Mouse (Mus musculus): ENCODE data around the gene Pou3f1. TPM values are rescaled to one million over a fixed set of nuclear protein-coding genes. Genes with fewer than 3 reads are reported as not detected.

Gene Pou3f1
- not detected in 2 replicates for polyA plus RNA-seq (2015; fragmentation: Nextera tagmentation; extraction: Ambion mirVana)

- DNase-seq (no peak), ATAC-seq (ENCODE audit: low read depth) (no peak)
- no peaks in the 10 kb centered on the region for H3K9me3 ChIP-seq (replicated peaks)
- H3K27ac ChIP-seq: no peak within 1 kb of the TSS
- WGBS (ENCODE audit: insufficient replicate concordance): 5% methylated on average over 15 of the region's 15 CpGs
- H3K4me3 ChIP-seq (replicated peaks): peak within 1 kb of the TSS; percentile 59
- H3K4me2 ChIP-seq: peak within 1 kb of the TSS; percentile 79
- peak within 1 kb of the TSS; percentile 43; the same call in 1 of the 2 replicates for H3K9ac ChIP-seq
- no peaks in the 10 kb centered on the region for H3K36me3 ChIP-seq
- H3K27me3 ChIP-seq: peaks cover 100% of the 10 kb centered on the region
- peaks cover 25% of the 10 kb centered on the region for H3K4me1 ChIP-seq (replicated peaks)
Observed at GRCm38 (mm10) chr4:124656518-124656853, at the start of gene Pou3f1. TSS of gene Pou3f1 (plus strand) at chr4:124656807.

- H3K4me1 ChIP-seq (replicated peaks): peaks cover 83% of the 10 kb centered on the region
- H3K27me3 ChIP-seq: peaks cover 27% of the 10 kb centered on the region
- peak overlapping the region; percentile 79 for H3K4me2 ChIP-seq
- 43% methylated on average over 8 of the region's 8 CpGs for WGBS (ENCODE audit: insufficient replicate concordance)
- peak; percentile 30 for DNase-seq
- peak overlapping the region; percentile 53 for H3K4me3 ChIP-seq (replicated peaks)
- peak overlapping the region; percentile 77 for H3K9ac ChIP-seq
- peak overlapping the region; percentile 97 for H3K27ac ChIP-seq
- no peaks in the 10 kb centered on the region for H3K9me3 ChIP-seq (replicated peaks)
- no peak for ATAC-seq (ENCODE audit: low read depth)
- no peaks in the 10 kb centered on the region for H3K36me3 ChIP-seq
Observed at GRCm38 (mm10) chr4:124607166-124607565, 49.4 kb upstream of the Pou3f1 start.

- ATAC-seq (ENCODE audit: low read depth) (no peak), DNase-seq (no peak)
- H3K4me2 ChIP-seq: no peak overlapping the region
- no peak overlapping the region for H3K9ac ChIP-seq
- no peaks in the 10 kb centered on the region for H3K9me3 ChIP-seq (replicated peaks)
- H3K36me3 ChIP-seq: no peaks in the 10 kb centered on the region
- H3K4me3 ChIP-seq (replicated peaks): no peak overlapping the region
- H3K4me1 ChIP-seq (replicated peaks): peaks cover 58% of the 10 kb centered on the region
- H3K27ac ChIP-seq: no peak overlapping the region; the same call in 1 of the 2 replicates
- H3K27me3 ChIP-seq: peaks cover 28% of the 10 kb centered on the region
- 52% methylated on average over 2 of the region's 2 CpGs for WGBS (ENCODE audit: insufficient replicate concordance)
Observed at GRCm38 (mm10) chr4:124610066-124610465, 46.5 kb upstream of the Pou3f1 start.

GRCm38 (mm10) chr4:124610703-124611102, 45.9 kb upstream of the Pou3f1 start, which contains the start of gene 3100002H09Rik:
TSS of gene 3100002H09Rik (minus strand) at chr4:124610803.
- WGBS (ENCODE audit: insufficient replicate concordance): 69% methylated on average over 2 of the region's 2 CpGs
- Histone ChIP-seq H3K4me3 (replicated peaks) (no peak within 1 kb of the TSS), H3K4me1 (replicated peaks) (peaks cover 52% of the 10 kb centered on the region), H3K9ac (no peak within 1 kb of the TSS), H3K36me3 (no peaks in the 10 kb centered on the region), H3K27me3 (peaks cover 34% of the 10 kb centered on the region), H3K4me2 (no peak within 1 kb of the TSS), H3K9me3 (replicated peaks) (no peaks in the 10 kb centered on the region), H3K27ac (no peak within 1 kb of the TSS; the same call in 1 of the 2 replicates)
- DNase-seq (no peak), ATAC-seq (ENCODE audit: low read depth) (no peak)

- Histone ChIP-seq H3K36me3 (no peaks in the 10 kb centered on the region), H3K9me3 (replicated peaks) (no peaks in the 10 kb centered on the region), H3K27me3 (peaks cover 45% of the 10 kb centered on the region), H3K27ac (no peak overlapping the region), H3K4me2 (no peak overlapping the region), H3K4me1 (replicated peaks) (peaks cover 42% of the 10 kb centered on the region), H3K9ac (peak overlapping the region; percentile 29; the same call in 1 of the 2 replicates), H3K4me3 (replicated peaks) (no peak overlapping the region)
- DNase-seq (no peak), ATAC-seq (ENCODE audit: low read depth) (no peak)
- WGBS (ENCODE audit: insufficient replicate concordance): 32% methylated on average over 4 of the region's 4 CpGs
Observed at GRCm38 (mm10) chr4:124611768-124612167, 44.8 kb upstream of the Pou3f1 start.

- H3K4me2 ChIP-seq: no peak overlapping the region
- peaks cover 68% of the 10 kb centered on the region for H3K27me3 ChIP-seq
Observed at GRCm38 (mm10) chr4:124614189-124614588, 42.4 kb upstream of the Pou3f1 start.

GRCm38 (mm10) chr4:124615406-124615960, 41.1 kb upstream of the Pou3f1 start:
- no peak overlapping the region for H3K9ac ChIP-seq
- H3K4me3 ChIP-seq (replicated peaks): no peak overlapping the region
- ATAC-seq (ENCODE audit: low read depth) (no peak), DNase-seq (no peak)
- no peak overlapping the region for H3K4me2 ChIP-seq
- no peak overlapping the region for H3K27ac ChIP-seq
- peaks cover 14% of the 10 kb centered on the region for H3K4me1 ChIP-seq (replicated peaks)
- H3K27me3 ChIP-seq: peaks cover 81% of the 10 kb centered on the region
- no peaks in the 10 kb centered on the region for H3K9me3 ChIP-seq (replicated peaks)
- 54% methylated on average over 14 of the region's 14 CpGs for WGBS (ENCODE audit: insufficient replicate concordance)
- no peaks in the 10 kb centered on the region for H3K36me3 ChIP-seq

More at GRCm38 (mm10) chr4:124614189-124614588, 42.4 kb upstream of the Pou3f1 start:
- no peak overlapping the region for H3K4me3 ChIP-seq (replicated peaks)
- 13% methylated on average over 1 of the region's 1 CpGs for WGBS (ENCODE audit: insufficient replicate concordance)
- H3K27ac ChIP-seq: no peak overlapping the region
- no peak overlapping the region for H3K9ac ChIP-seq
- ATAC-seq (ENCODE audit: low read depth) (no peak), DNase-seq (no peak)
- peaks cover 18% of the 10 kb centered on the region for H3K4me1 ChIP-seq (replicated peaks)
- H3K9me3 ChIP-seq (replicated peaks): no peaks in the 10 kb centered on the region
- no peaks in the 10 kb centered on the region for H3K36me3 ChIP-seq

- peaks cover 13% of the 10 kb centered on the region for H3K4me1 ChIP-seq (replicated peaks)
- H3K27ac ChIP-seq: no peak overlapping the region
- no peak overlapping the region for H3K9ac ChIP-seq
- H3K27me3 ChIP-seq: peaks cover 83% of the 10 kb centered on the region
- H3K4me2 ChIP-seq: no peak overlapping the region
- ATAC-seq (ENCODE audit: low read depth) (no peak), DNase-seq (no peak)
- WGBS (ENCODE audit: insufficient replicate concordance): 66% methylated on average over 9 of the region's 9 CpGs
- H3K36me3 ChIP-seq: no peaks in the 10 kb centered on the region
- no peak overlapping the region for H3K4me3 ChIP-seq (replicated peaks)
- H3K9me3 ChIP-seq (replicated peaks): no peaks in the 10 kb centered on the region
Observed at GRCm38 (mm10) chr4:124615986-124616385, 40.6 kb upstream of the Pou3f1 start.

- Histone ChIP-seq H3K27ac (no peak overlapping the region), H3K36me3 (no peaks in the 10 kb centered on the region), H3K27me3 (peaks cover 83% of the 10 kb centered on the region), H3K4me2 (no peak overlapping the region), H3K4me3 (replicated peaks) (no peak overlapping the region), H3K4me1 (replicated peaks) (peaks cover 6% of the 10 kb centered on the region), H3K9me3 (replicated peaks) (no peaks in the 10 kb centered on the region), H3K9ac (no peak overlapping the region)
- DNase-seq: no peak
- ATAC-seq (ENCODE audit: low read depth): no peak
- WGBS (ENCODE audit: insufficient replicate concordance): 47% methylated on average over 1 of the region's 1 CpGs
Observed at GRCm38 (mm10) chr4:124616636-124617035, 40.0 kb upstream of the Pou3f1 start.

- 0 out of 2 replicates have a peak, but pooled peaks cover 4% of the 10 kb centered on the region for H3K4me1 ChIP-seq (replicated peaks)
- WGBS (ENCODE audit: insufficient replicate concordance): 14% methylated on average over 16 of the region's 16 CpGs
- no peak overlapping the region for H3K4me2 ChIP-seq
- no peak overlapping the region for H3K4me3 ChIP-seq (replicated peaks)
- DNase-seq (no peak), ATAC-seq (ENCODE audit: low read depth) (no peak)
- peaks cover 71% of the 10 kb centered on the region for H3K27me3 ChIP-seq
- no peak overlapping the region for H3K27ac ChIP-seq
- no peaks in the 10 kb centered on the region for H3K36me3 ChIP-seq
- no peaks in the 10 kb centered on the region for H3K9me3 ChIP-seq (replicated peaks)
- H3K9ac ChIP-seq: no peak overlapping the region
Observed at GRCm38 (mm10) chr4:124618599-124618998, 38.0 kb upstream of the Pou3f1 start.

- WGBS (ENCODE audit: insufficient replicate concordance): 66% methylated on average over 11 of the region's 11 CpGs
- Histone ChIP-seq H3K4me1 (replicated peaks) (peaks cover 17% of the 10 kb centered on the region), H3K9ac (no peak overlapping the region), H3K9me3 (replicated peaks) (no peaks in the 10 kb centered on the region), H3K4me3 (replicated peaks) (no peak overlapping the region), H3K27ac (no peak overlapping the region), H3K36me3 (no peaks in the 10 kb centered on the region), H3K27me3 (peaks cover 69% of the 10 kb centered on the region), H3K4me2 (no peak overlapping the region)
- ATAC-seq (ENCODE audit: low read depth) (no peak), DNase-seq (no peak)
Observed at GRCm38 (mm10) chr4:124621406-124621805, 35.2 kb upstream of the Pou3f1 start.

- no peaks in the 10 kb centered on the region for H3K36me3 ChIP-seq
- no peak overlapping the region for H3K4me2 ChIP-seq
- ATAC-seq (ENCODE audit: low read depth): no peak
- DNase-seq: no peak
- 70% methylated on average over 5 of the region's 5 CpGs for WGBS (ENCODE audit: insufficient replicate concordance)
- H3K4me1 ChIP-seq (replicated peaks): peaks cover 17% of the 10 kb centered on the region
- H3K27me3 ChIP-seq: peaks cover 64% of the 10 kb centered on the region
- H3K27ac ChIP-seq: no peak overlapping the region
- H3K9me3 ChIP-seq (replicated peaks): no peaks in the 10 kb centered on the region
- H3K9ac ChIP-seq: no peak overlapping the region
- H3K4me3 ChIP-seq (replicated peaks): no peak overlapping the region
Observed at GRCm38 (mm10) chr4:124622566-124622965, 34.0 kb upstream of the Pou3f1 start.
